Mouse (Mus musculus) spleen, adult 2 months (tissue): ENCODE measurements at regions not wholly inside any gene's neighbourhood (a gene's known extent, or its start where the extent isn't known, plus 50 kb on each side); places are given as distances from the start of the nearest gene placed in this dataset.

ENCODE experiments used
- CTCF ChIP-seq: fragments of 200-500 bp; IDR thresholded peaks from 2 replicates; pipeline ENCODE4 v1.5.1; 2011; ENCODE audit warnings: mild to moderate bottlenecking, inconsistent platforms; ENCODE audit not compliant: insufficient read depth, insufficient read length, insufficient replicate concordance; ENCODE audit errors: extremely low read depth
- POLR2A ChIP-seq: fragments of 200-500 bp; IDR thresholded peaks from 2 replicates; pipeline ENCODE4 v1.6.1; 2011; ENCODE audit warnings: low read depth, low read length, inconsistent platforms

GRCm38 (mm10) chr2:102967950-102968722 lies 66.7 kb upstream of the Cd44 start:
- no peak for TF ChIP-seq POLR2A
- no peak for TF ChIP-seq CTCF
